Mouse (Mus musculus) liver, embryonic 16.5 days (tissue): ENCODE results near the gene Myh10. TPM values are rescaled to one million over a fixed set of nuclear protein-coding genes. Genes with fewer than 3 reads are reported as not detected.

Experiments used
- ATAC-seq: fragments of 200-750 bp; cut with Nextera tagmentation; 2 replicates; pipeline ENCODE4 v1.8.0; 2017; ENCODE audit warnings: low read depth, mild to moderate bottlenecking, moderate number of reproducible peaks, moderate library complexity
- H3K27ac ChIP-seq: fragments of 300-500 bp; sonication (generic); 2 replicates; pipeline ENCODE4 v1.5.1; 2014; ENCODE audit warnings: mild to moderate bottlenecking, low read length
- H3K27me3 ChIP-seq: fragments of 300-500 bp; sonication (generic); 2 replicates; pipeline ENCODE4 v1.6.1; 2014; ENCODE audit warnings: low read depth, low read length, mixed read lengths; ENCODE audit not compliant: control insufficient read depth, insufficient read depth
- H3K36me3 ChIP-seq: fragments of 300-500 bp; sonication (generic); 2 replicates; pipeline ENCODE4 v1.6.1; 2014; ENCODE audit warnings: mild to moderate bottlenecking; ENCODE audit not compliant: control insufficient read depth, insufficient read depth
- H3K4me1 ChIP-seq: fragments of 300-500 bp; sonication (generic); 2 replicates; pipeline ENCODE4 v1.6.1; 2014; ENCODE audit warnings: low read depth, low read length, mixed read lengths; ENCODE audit not compliant: control insufficient read depth
- H3K4me2 ChIP-seq: fragments of 300-500 bp; sonication (generic); 2 replicates; pipeline ENCODE4 v1.6.1; 2014; ENCODE audit warnings: low read depth, low read length, mixed read lengths
- H3K4me3 ChIP-seq: fragments of 300-500 bp; sonication (generic); 2 replicates; pipeline ENCODE4 v1.5.1; 2014; ENCODE audit warnings: low read depth, mild to moderate bottlenecking, low read length
- H3K9ac ChIP-seq: fragments of 300-500 bp; sonication (generic); 2 replicates; pipeline ENCODE4 v1.6.1; 2014; ENCODE audit warnings: low read depth, low read length
- H3K9me3 ChIP-seq: fragments of 300-500 bp; sonication (generic); replicated peaks from 2 replicates; pipeline ENCODE4 v1.6.1; 2016; ENCODE audit warnings: low read length; ENCODE audit not compliant: control insufficient read depth
- WGBS: fragments of 180-500 bp; shearing (Covaris S2); extraction: QIAGEN DNeasy Blood & Tissue Kit; methylation state at CpG from one replicate; pipeline ENCODE4 v1.1.7; 2014; ENCODE audit not compliant: insufficient replicate concordance; 5-methylcytosine and 5-hydroxymethylcytosine counted together
- polyA plus RNA-seq: library from polyadenylated mRNA; unstranded; fragments of >200 nt; fragmentation: Nextera tagmentation; extraction: Ambion mirVana; gene quantifications from 2 replicates; pipeline ENCODE4 v1.2.1, GENCODE M21; 2015

Gene Myh10
- polyA plus RNA-seq, 1 experiment from 2014 or later: 13.6 TPM

DNA sequence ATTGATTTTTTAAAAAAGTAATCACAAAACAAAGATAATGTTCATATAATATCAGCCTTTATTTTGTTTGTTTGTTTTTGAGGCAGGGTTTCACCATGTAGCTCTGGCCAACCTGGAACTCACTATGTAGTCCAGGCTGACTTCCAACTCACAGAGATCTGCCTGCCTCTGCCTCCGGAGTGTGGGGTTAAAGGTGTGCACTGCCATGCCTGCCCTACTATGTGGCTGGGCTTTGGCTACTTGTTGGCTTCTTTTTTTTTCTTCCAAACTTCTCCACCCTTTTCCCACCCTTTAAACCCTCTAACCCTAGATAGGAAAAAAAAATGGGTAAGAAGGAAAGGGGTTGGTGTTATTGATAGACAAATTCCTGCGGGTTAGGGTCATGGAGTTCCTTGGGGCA, 13.5 kb downstream of the Myh10 start:
- Histone ChIP-seq H3K36me3 (peaks cover 14% of the 10 kb centered on the region), H3K27ac (no peak overlapping the region), H3K4me3 (no peak overlapping the region), H3K9ac (no peak overlapping the region), H3K27me3 (no peaks in the 10 kb centered on the region), H3K9me3 (no peaks in the 10 kb centered on the region), H3K4me2 (no peak overlapping the region), H3K4me1 (no peaks in the 10 kb centered on the region; the same call in 1 of the 2 replicates)
- ATAC-seq: no peak
- 82% methylated on average over 2 of the region's 2 CpGs for WGBS

DNA sequence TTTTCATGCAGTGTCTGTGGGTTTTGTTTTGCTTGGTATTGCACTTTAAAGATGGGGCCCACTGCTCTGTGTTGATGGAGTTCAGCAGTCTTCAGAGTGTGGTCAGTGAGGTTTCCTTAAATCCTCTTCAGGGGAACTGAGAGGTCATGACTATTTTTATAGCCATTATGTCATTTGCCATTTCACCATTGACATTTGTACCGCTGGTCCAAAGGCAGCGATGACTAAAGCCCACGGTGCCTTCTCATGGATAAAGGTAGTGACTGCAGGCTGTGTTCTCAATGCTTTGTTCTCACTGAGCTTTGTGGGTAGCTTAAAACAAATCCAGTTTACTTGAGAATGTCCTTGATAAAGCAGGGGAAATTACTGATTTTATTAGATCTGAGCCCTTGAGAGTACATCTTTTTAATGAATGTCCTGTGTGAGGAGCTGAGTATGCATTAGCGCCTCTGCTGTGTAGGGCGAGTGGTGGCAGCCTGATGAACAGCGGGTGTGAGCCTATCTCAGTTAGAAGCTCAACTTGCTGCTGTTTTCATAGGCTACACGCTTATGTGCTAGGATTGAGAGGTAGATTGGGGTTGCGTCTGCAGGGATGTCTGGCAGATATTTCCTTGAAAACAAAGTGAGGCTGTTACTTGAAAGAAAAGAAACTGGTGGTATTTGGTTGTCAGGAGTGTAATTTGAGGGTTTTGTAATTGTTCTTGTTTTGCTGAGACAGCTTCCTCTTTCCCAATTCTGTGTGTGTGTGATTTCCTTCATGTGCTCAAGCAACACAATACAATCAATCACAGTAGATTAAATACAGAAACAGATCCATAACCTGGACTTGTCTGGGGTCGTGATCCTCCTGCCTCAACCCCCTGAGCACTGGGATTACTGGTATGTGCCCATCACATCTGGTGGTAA, 15.4 kb downstream of the Myh10 start:
- no peak for ATAC-seq
- H3K9ac ChIP-seq: no peak overlapping the region
- H3K4me1 ChIP-seq: no peaks in the 10 kb centered on the region; the same call in 1 of the 2 replicates
- no peak overlapping the region for H3K4me3 ChIP-seq
- H3K36me3 ChIP-seq: no peaks in the 10 kb centered on the region
- H3K27me3 ChIP-seq: no peaks in the 10 kb centered on the region
- WGBS: 46% methylated on average over 9 of the region's 9 CpGs
- H3K4me2 ChIP-seq: no peak overlapping the region
- H3K27ac ChIP-seq: no peak overlapping the region
- H3K9me3 ChIP-seq: no peaks in the 10 kb centered on the region

DNA sequence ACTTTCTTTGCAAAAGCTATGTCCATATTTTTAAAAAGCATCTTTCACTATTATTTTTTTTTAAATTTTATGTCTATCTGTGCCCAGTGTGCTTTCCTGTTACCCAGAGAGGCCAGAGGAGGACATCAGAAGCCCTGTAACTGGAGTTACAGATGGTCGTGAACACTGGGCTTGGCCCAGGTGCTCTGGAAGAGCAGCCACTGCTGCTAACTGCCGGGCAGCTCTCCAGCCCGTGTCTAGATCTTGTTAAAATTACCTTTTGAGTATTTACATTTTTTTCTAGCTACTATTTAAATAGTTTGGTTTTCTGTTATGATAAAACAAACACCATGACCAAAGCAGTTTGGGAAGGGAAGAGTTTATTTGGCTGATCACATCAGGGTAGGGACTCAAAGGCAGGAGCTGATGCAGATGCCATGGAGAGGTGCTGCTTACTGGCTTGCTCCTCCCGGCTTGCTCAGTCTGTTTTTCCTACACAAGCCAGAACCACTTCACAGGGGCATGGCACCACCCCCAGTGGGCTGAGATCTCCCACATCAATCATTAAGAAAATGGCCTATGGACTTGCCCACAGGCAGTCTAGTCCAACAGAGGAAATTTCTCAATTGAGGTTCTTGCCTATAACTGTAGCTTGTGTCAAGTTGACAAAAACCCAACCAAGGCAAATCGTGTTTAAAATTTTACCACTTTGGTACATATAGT, 16.7 kb downstream of the Myh10 start:
- Histone ChIP-seq H3K4me1 (no peaks in the 10 kb centered on the region; the same call in 1 of the 2 replicates), H3K9ac (no peak overlapping the region), H3K9me3 (no peaks in the 10 kb centered on the region), H3K4me2 (no peak overlapping the region), H3K27ac (no peak overlapping the region), H3K27me3 (no peaks in the 10 kb centered on the region), H3K36me3 (no peaks in the 10 kb centered on the region), H3K4me3 (no peak overlapping the region)
- ATAC-seq: no peak
- WGBS: 65% methylated on average over 5 of the region's 5 CpGs

DNA sequence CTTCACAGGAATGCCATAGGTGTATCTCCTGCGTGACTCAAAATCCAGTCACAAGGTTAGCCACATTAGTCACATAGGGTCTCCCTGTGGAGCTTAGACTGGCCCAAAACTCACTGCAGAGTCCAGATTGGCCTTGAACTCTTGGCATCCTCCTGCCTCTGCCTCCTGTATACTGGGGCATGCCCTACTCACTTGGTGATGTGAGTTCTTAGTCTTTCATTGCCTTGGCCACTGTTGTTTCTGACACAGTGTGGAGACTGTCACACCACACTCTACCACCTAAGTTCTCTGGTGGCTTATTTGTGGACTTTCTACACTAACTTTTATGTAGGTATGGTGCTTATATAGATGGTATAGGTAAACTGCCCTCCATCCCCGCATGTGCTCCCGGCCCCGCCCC, 24.8 kb downstream of the Myh10 start:
- WGBS: 82% methylated on average over 4 of the region's 4 CpGs
- H3K4me2 ChIP-seq: no peak overlapping the region
- H3K4me3 ChIP-seq: no peak overlapping the region
- H3K36me3 ChIP-seq: no peaks in the 10 kb centered on the region
- ATAC-seq: no peak
- no peaks in the 10 kb centered on the region for H3K9me3 ChIP-seq
- H3K4me1 ChIP-seq: no peaks in the 10 kb centered on the region
- H3K9ac ChIP-seq: no peak overlapping the region
- no peak overlapping the region for H3K27ac ChIP-seq
- H3K27me3 ChIP-seq: no peaks in the 10 kb centered on the region

DNA sequence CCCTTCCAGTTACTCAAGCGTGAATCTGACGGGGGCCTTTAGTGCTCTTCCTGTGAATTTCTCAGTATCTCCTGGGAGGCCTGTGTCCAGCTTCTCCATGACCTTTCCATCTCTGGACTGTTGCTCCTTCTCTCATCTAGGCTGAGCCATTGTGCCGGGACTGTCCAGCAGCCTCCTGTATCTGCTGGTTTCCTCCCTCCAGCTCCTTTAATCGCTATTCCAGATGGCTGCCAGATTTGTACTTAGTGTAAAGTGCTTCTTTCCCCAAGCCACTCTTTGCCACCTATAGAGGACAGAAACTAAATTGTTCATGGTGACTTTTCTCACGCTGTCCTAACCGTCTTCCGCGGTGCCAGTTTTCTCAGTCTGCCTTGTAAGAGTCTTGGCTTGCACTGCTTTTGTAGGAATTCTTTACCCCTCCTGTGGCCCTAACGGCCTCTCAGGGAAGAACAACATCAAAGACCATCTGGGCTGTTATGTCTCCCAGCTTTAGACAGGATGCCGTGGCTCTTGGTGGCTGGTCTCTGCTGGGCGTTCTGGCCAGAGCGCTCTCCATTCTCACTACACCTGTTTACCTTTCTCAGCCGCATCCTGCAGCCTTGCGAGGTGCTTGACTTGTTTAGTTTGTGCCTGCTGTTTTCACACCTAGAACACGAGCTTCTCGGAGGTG, 25.9 kb downstream of the Myh10 start:
- Histone ChIP-seq H3K36me3 (no peaks in the 10 kb centered on the region), H3K27me3 (no peaks in the 10 kb centered on the region), H3K4me2 (no peak overlapping the region), H3K9ac (no peak overlapping the region), H3K4me1 (no peaks in the 10 kb centered on the region), H3K27ac (no peak overlapping the region), H3K9me3 (no peaks in the 10 kb centered on the region), H3K4me3 (no peak overlapping the region)
- no peak for ATAC-seq
- 76% methylated on average over 16 of the region's 16 CpGs for WGBS

GRCm38 (mm10) chr11:68719096-68719648, 27.8 kb downstream of the Myh10 start:
- Histone ChIP-seq H3K9me3 (no peaks in the 10 kb centered on the region), H3K9ac (no peak overlapping the region), H3K36me3 (no peaks in the 10 kb centered on the region), H3K4me3 (no peak overlapping the region), H3K4me1 (no peaks in the 10 kb centered on the region), H3K27ac (no peak overlapping the region), H3K27me3 (no peaks in the 10 kb centered on the region), H3K4me2 (no peak overlapping the region)
- no peak for ATAC-seq
- 83% methylated on average over 4 of the region's 4 CpGs for WGBS

DNA sequence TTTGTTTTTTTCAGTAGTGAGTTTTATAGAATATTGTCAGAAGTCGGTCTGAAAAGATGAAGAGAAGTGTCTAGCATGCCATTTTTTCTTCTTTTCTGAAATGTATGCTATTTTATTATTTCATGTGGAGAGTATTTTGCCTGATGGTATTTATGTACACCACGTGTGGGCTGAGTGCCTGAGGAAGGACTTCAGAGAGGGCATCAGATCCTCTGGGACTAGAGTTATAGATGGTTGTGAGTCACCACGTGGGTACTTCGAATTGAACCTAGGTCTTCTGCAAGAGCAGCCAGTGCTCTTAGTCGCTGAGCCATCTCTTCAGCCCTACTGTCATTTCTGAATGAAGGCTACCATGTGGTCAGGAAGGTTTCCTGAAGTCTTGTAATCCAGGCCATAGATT, 28.4 kb downstream of the Myh10 start:
- Histone ChIP-seq H3K36me3 (no peaks in the 10 kb centered on the region), H3K4me2 (no peak overlapping the region), H3K4me3 (no peak overlapping the region), H3K27ac (no peak overlapping the region), H3K9me3 (no peaks in the 10 kb centered on the region), H3K27me3 (no peaks in the 10 kb centered on the region), H3K4me1 (no peaks in the 10 kb centered on the region), H3K9ac (no peak overlapping the region)
- ATAC-seq: no peak
- 62% methylated on average over 5 of the region's 5 CpGs for WGBS

DNA sequence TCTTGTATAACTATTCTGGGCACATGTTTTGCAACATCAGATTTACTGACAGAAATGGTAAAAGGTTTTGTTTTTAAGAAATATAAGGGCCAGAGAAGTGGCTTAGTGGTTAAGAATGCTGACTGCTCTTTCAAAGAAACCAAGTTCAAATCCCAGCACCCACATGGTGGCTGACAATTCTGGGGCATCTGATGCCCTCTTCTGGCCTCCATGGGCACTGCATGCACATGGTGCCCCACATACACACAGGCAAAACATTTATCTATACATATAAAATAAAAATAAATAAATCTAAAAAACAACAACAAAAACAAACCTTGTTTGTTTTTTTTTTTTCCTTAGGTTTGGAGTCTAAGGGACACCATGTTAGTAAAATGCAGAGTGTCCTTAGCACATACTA, 32.8 kb downstream of the Myh10 start:
- Histone ChIP-seq H3K9ac (no peak overlapping the region), H3K9me3 (no peaks in the 10 kb centered on the region), H3K27ac (no peak overlapping the region), H3K4me3 (no peak overlapping the region), H3K27me3 (no peaks in the 10 kb centered on the region), H3K36me3 (no peaks in the 10 kb centered on the region; the same call in 1 of the 2 replicates), H3K4me1 (no peaks in the 10 kb centered on the region), H3K4me2 (no peak overlapping the region)
- no peak for ATAC-seq
